Mouse (Mus musculus) thymus, adult 2 months (tissue): Measurements from ENCODE around the gene B230118H07Rik.

ENCODE experiments used
- CTCF ChIP-seq: fragments of 200-500 bp; IDR thresholded peaks from 2 replicates; pipeline ENCODE4 v1.5.1; 2012; ENCODE audit warnings: mild to moderate bottlenecking, control low read depth, low read length, moderate library complexity, borderline replicate concordance; ENCODE audit not compliant: control insufficient read depth, poor library complexity, insufficient read depth; ENCODE audit errors: extremely low read depth
- POLR2A ChIP-seq: fragments of 200-500 bp; IDR thresholded peaks from 2 replicates; pipeline ENCODE4 v1.6.1; 2012; ENCODE audit warnings: mild to moderate bottlenecking, low read length, control low read depth, moderate library complexity; ENCODE audit not compliant: control insufficient read depth, poor library complexity, insufficient read depth; ENCODE audit errors: extremely low read depth

DNA sequence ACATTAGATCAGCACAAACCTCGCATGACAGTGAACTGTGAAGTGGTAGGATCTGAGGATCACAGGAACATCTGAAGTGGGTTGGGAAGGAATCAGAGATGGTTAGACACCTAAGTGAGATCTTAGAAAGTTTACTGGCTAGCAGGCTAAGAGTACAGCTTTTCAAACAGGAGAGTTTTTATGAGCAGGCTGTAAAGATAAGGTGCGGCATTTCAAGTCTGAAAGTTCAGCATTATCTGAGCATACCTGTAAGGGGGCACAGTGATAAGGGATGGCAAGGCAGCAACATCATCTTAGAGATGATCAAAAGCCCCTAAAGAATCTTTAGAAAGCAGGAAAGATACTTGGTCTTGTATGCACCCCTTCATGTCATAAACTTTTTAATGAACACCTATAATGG is 81.8 kb downstream of the B230118H07Rik start:
- TF ChIP-seq CTCF (no peak), POLR2A (no peak)
